ENCODE assay signal across 8 mouse cellular contexts in the genomic region with DNA sequence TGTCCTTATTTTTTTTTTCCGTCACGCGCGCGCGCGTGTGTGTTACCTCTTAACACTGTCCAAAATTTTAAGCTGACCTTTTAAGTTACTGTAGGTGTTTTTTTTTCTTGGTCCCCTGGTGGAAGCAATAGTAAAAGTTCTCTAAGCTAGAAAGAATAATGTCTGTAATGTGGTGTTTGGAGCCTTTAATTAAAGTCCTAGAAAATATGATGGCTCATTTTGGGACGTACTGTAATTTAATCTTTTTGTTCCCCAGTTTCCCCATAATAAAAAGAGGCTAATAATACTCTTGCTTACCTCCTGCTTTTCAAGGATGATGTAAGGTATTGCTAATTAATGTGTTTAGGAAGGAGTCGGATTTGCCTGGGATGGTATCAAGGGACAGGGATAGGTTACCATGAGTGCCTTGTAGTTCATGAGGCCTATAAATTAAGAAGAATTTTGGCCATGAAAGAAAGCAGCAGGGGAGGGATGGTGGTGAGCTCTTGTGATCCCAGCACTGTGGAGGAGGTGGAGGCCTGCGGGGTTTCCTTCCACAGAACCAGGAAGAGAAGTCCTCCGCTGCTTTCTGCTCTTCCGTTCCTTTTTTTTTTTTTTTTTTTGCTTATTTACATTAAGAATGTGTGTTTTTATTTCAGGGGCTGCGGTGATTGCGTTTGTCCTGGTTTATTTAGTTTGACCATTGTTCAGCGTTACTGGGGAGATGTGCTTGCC. TPM values are rescaled to one million over a fixed set of nuclear protein-coding genes. Genes with fewer than 3 reads are reported as not detected.
DNase-seq lines count a peak whose midpoint lies in the region; ATAC-seq and TF ChIP-seq lines count a peak whose summit lies in the region.

No protein-coding gene starts in this region.

- peak overlapping the region; percentile 99 for H3K9ac ChIP-seq in lung, embryonic 16.5 days (ENCODE audit: low read length)
- peak overlapping the region; percentile 99 for H3K9ac ChIP-seq in embryonic facial prominence, embryonic 13.5 days
- H3K9ac ChIP-seq in kidney, postnatal 0 days (ENCODE audit: low read depth, low read length) = peak overlapping the region; percentile 99
- H3K9ac ChIP-seq in neural tube, embryonic 12.5 days = peak overlapping the region; percentile 99

- peak overlapping the region; percentile 67 for H3K4me2 ChIP-seq in lung, embryonic 16.5 days (ENCODE audit: low read depth, low read length)
- H3K4me2 ChIP-seq in embryonic facial prominence, embryonic 13.5 days = peak overlapping the region; percentile 76
- peak overlapping the region; percentile 80 for H3K4me2 ChIP-seq in kidney, postnatal 0 days (ENCODE audit: low read length)
- H3K4me2 ChIP-seq in neural tube, embryonic 12.5 days (replicated peaks) = peak overlapping the region; percentile 67

- peaks cover 45% of the 10 kb centered on the region for H3K4me1 ChIP-seq in lung, embryonic 16.5 days (replicated peaks; ENCODE audit: control insufficient read depth, insufficient read depth, low read length)
- H3K4me1 ChIP-seq in embryonic facial prominence, embryonic 13.5 days = peaks cover 45% of the 10 kb centered on the region
- H3K4me1 ChIP-seq in kidney, postnatal 0 days (replicated peaks; ENCODE audit: insufficient read depth, low read length) = peaks cover 25% of the 10 kb centered on the region
- H3K4me1 ChIP-seq in neural tube, embryonic 12.5 days = peaks cover 43% of the 10 kb centered on the region

- no peak for ATAC-seq in lung, embryonic 16.5 days (ENCODE audit: low read depth)
- ATAC-seq in embryonic facial prominence, embryonic 13.5 days (ENCODE audit: insufficient number of reproducible peaks, insufficient read depth, low FRiP score, low TSS enrichment, low read depth) = no peak
- ATAC-seq in kidney, postnatal 0 days (replicated peaks; ENCODE audit: low FRiP score, low read depth) = no peak
- no peak for ATAC-seq in neural tube, embryonic 12.5 days (ENCODE audit: low FRiP score, low read depth)

- no peaks in the 10 kb centered on the region for H3K9me3 ChIP-seq in lung, embryonic 16.5 days (ENCODE audit: control insufficient read depth, low read length)
- H3K9me3 ChIP-seq in embryonic facial prominence, embryonic 13.5 days = no peaks in the 10 kb centered on the region
- no peaks in the 10 kb centered on the region for H3K9me3 ChIP-seq in kidney, postnatal 0 days (replicated peaks; ENCODE audit: low read length)
- no peaks in the 10 kb centered on the region for H3K9me3 ChIP-seq in neural tube, embryonic 12.5 days

- H3K27ac ChIP-seq in lung, embryonic 16.5 days (ENCODE audit: low read length) = peak overlapping the region; percentile 99
- peak overlapping the region; percentile 99 for H3K27ac ChIP-seq in embryonic facial prominence, embryonic 13.5 days
- peak overlapping the region; percentile 100 for H3K27ac ChIP-seq in kidney, postnatal 0 days
- H3K27ac ChIP-seq in neural tube, embryonic 12.5 days = peak overlapping the region; percentile 99; the same call in 1 of the 2 replicates

- DNase-seq in lung, adult 18-20 months = no peak
- peak; percentile 90 for DNase-seq in kidney, postnatal 0 days (ENCODE audit: low spot score)
- DNase-seq in cerebellum, postnatal 4 days (ENCODE audit: low spot score in 2 of 2) = no peak
- DNase-seq in cerebellum, adult 9-11 months = no peak
- DNase-seq in layer of hippocampus, postnatal 36 days = no peak

- 3% methylated on average over 13 of the region's 15 CpGs for WGBS in lung, embryonic 16.5 days
- WGBS in embryonic facial prominence, embryonic 13.5 days = under 1% methylated on average over 15 of the region's 15 CpGs
- 2% methylated on average over 15 of the region's 15 CpGs for WGBS in kidney, postnatal 0 days
- under 1% methylated on average over 15 of the region's 15 CpGs for WGBS in neural tube, embryonic 12.5 days

- TF ChIP-seq CTCF in kidney, postnatal 0 days (IDR thresholded peaks at IDR 0.05; ENCODE audit: low read depth) = 0 out of 2 replicates have a peak, but pooled peaks have one; percentile 20

- no peaks in the 10 kb centered on the region for H3K36me3 ChIP-seq in lung, embryonic 16.5 days (ENCODE audit: control insufficient read depth, insufficient read depth, low read length)
- 0 out of 2 replicates have a peak, but pooled peaks cover 3% of the 10 kb centered on the region for H3K36me3 ChIP-seq in embryonic facial prominence, embryonic 13.5 days
- no peaks in the 10 kb centered on the region for H3K36me3 ChIP-seq in kidney, postnatal 0 days (ENCODE audit: insufficient read depth, low read length)
- H3K36me3 ChIP-seq in neural tube, embryonic 12.5 days = no peaks in the 10 kb centered on the region

- peak overlapping the region; percentile 77 for H3K4me3 ChIP-seq in lung, embryonic 16.5 days (ENCODE audit: low read length)
- H3K4me3 ChIP-seq in embryonic facial prominence, embryonic 13.5 days = peak overlapping the region; percentile 88
- H3K4me3 ChIP-seq in kidney, postnatal 0 days (replicated peaks; ENCODE audit: low read depth, low read length) = peak overlapping the region; percentile 94
- H3K4me3 ChIP-seq in neural tube, embryonic 12.5 days = peak overlapping the region; percentile 94

- no peaks in the 10 kb centered on the region for H3K27me3 ChIP-seq in lung, embryonic 16.5 days (ENCODE audit: control insufficient read depth, insufficient read depth, low read depth, low read length)
- no peaks in the 10 kb centered on the region for H3K27me3 ChIP-seq in embryonic facial prominence, embryonic 13.5 days
- H3K27me3 ChIP-seq in kidney, postnatal 0 days (ENCODE audit: insufficient read depth, low read length) = no peaks in the 10 kb centered on the region
- H3K27me3 ChIP-seq in neural tube, embryonic 12.5 days (replicated peaks) = no peaks in the 10 kb centered on the region

RNA-seq across cellular contexts. Expression of gene Reep3, which starts 0.8 kb away (rescaled TPM):
- polyA plus RNA-seq in lung, embryonic 16.5 days (2015; fragmentation: Nextera tagmentation; extraction: Ambion mirVana) = 37.9 and 38.6 TPM in 2 replicates
- 46.3 and 51.3 TPM in 2 replicates for polyA plus RNA-seq in embryonic facial prominence, embryonic 13.5 days (2015; fragmentation: Nextera tagmentation; extraction: Ambion mirVana)
- 44.7 and 50.9 TPM in 2 replicates for polyA plus RNA-seq in kidney, postnatal 0 days (2015; fragmentation: Nextera tagmentation; extraction: Ambion mirVana)
- polyA plus RNA-seq in neural tube, embryonic 12.5 days (2016; fragmentation: Nextera tagmentation; extraction: Ambion mirVana) = 57.5 and 62.1 TPM in 2 replicates
- total RNA-seq in layer of hippocampus, postnatal 36 days (2021) = 10 to 100 TPM; 20.2 to 24.1 TPM

RNA-seq across cellular contexts. Expression of gene Jmjd1c, which starts 1.7 kb away (rescaled TPM):
- 28.4 and 29.0 TPM in 2 replicates for polyA plus RNA-seq in lung, embryonic 16.5 days (2015; fragmentation: Nextera tagmentation; extraction: Ambion mirVana)
- 50.7 and 53.0 TPM in 2 replicates for polyA plus RNA-seq in embryonic facial prominence, embryonic 13.5 days (2015; fragmentation: Nextera tagmentation; extraction: Ambion mirVana)
- polyA plus RNA-seq in kidney, postnatal 0 days (2015; fragmentation: Nextera tagmentation; extraction: Ambion mirVana) = 35.2 and 40.8 TPM in 2 replicates
- polyA plus RNA-seq in neural tube, embryonic 12.5 days (2016; fragmentation: Nextera tagmentation; extraction: Ambion mirVana) = 63.8 and 63.9 TPM in 2 replicates
- total RNA-seq in layer of hippocampus, postnatal 36 days (2021) = 100 to 1,000 TPM; 103 to 110 TPM
